Mouse (Mus musculus): Measurements from ENCODE around the gene Ppp1r1b.
"Not testable (repeated sequence)": the region's sequence is repeated elsewhere in the genome, so short reads cannot be mapped to it uniquely, and the experiment has no call there.

The Ppp1r1b gene

DNA sequence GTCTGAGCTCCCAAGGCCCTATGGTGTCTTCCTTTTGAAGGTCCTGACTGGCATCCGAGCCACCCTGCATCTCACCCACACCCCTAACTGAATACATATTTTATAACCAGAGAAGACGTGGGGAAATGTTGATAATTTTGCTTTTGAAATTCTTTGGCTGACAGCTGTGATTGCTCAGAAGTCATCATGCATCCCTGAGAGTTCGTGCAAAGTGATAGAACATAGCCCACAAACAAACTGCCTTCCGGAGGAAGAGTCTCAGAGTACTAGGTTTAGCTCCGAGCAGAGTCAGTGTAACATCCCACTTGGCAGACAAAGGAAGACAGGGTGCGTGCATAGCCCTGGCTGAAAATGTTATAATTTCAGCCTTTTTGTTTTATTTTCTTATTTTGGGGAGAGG is 25.0 kb downstream of the Ppp1r1b start:
- no peak for DNase-seq

DNA sequence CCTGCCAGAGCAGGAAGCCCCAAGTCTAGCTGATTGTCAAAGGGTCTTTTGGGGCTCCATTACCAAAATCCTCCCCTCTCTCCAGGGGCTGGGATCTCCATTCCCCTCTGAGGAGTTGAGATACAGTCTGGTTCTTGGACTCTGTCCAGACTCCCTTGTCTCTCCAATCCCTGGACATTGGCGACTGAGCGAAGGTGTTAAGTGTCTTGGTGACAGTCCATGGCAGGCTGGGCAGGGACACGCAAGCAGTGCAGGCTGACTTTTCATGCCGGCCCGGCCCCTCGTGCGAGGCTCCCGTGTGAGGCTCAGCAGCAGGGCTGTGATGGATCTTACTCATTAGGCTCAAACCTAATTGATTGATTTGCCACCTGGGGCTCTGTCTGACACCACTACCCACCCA is 26.1 kb downstream of the Ppp1r1b start:
- DNase-seq: no peak

DNA sequence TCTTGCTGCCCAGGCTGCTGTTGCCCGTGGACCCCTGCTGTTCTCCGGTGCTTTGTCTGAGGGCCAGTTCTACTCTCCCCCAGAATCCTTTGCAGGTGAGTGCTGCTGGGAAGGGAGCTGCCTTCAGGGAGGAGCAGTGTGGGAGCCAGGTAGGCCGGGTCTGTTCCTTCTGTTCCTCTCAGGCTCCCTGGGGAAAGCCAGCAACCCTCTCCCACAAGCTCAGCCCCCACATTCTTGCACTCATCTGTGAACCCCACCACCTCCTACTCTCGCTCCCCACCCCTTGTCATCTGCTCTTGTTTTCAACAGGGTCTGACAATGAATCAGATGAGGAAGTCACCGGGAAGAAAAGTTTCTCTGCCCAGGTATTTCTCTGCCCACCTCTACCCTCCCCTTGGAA is 28.6 kb downstream of the Ppp1r1b start:
- DNase-seq: no peak

- no peak for DNase-seq
These were observed 29.6 kb downstream of the Ppp1r1b start for GRCm38 (mm10) chr11:98377787-98378186.

DNA sequence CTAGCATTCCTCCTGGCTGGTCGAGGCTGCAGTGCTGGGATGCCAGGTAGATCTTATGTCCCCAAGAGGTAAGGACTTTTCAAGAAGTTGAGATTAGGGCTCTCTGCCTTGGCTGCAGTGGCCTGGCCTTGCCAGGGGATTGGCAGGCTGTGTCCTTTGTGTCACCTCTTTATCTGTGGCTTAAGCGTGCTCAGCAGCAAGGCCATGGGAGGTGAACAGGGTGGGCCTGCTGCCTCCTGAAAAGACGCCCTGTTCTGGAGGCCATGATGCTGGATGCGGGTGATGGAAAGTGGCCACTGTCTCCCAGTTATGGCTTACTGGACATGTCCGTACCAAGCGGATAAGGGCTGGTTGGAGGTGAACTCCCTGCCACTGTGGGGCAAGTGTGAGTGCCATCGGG is 31.2 kb downstream of the Ppp1r1b start:
- no peak for DNase-seq

DNA sequence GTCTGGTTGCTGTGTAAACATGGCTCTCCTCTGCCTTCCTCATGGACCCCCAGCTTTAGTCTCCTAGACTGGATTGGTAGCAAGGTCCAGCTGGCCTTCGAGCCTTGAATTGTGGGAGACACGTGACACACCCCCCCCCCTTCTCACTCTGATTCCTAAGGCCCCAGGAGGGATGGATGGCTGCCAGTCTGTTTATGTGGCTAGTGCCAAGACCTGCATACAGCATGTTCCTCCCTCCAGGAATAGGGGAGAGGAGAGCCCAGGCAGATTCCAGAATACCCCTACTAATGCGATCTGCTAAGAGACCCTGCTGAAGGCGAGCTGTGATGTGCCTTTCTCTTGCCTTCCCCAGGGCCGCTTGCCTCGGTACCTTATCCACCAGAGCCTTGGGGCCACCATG is 31.9 kb downstream of the Ppp1r1b start:
- DNase-seq: peak; percentile 69

DNA sequence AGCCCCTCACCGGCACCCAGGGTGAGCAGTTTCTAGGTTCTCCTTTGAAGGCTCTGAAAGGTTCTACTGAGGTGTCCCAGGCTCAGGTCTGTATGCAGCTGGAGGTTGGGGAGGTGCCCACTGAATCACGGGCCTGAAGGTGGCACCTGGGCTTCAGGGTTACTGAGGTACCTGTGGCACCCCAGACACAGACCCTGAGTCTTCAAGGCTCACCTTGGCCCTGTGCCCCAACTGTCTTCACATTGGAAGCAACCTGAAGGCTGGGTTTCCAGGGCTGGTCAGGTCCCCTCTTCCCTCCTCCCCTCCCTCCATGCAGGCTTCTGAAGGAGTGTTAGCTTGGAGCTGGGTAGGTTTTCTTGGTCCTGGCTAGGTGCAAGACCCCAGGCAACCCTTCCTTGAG is 33.4 kb downstream of the Ppp1r1b start:
- no peak for DNase-seq

DNA sequence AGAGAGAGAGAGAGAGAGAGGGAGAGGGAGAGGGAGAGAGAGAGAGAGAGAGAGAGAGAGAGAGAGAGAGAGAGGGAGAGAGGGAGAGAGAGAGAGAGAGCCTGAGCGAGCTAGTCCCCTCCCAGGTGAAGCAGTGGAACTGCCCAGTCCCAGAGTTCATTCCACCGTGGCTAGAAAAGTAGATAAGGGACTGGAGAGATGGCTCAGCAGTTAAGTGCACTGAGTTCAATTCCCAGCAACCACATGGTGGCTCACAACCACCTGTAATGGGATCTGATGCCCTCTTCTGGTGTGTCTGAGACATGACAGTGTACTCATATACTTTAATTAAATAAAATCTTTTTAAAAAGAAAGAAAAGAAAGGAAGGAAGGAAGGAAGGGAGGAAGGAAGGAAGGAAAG is 34.2 kb downstream of the Ppp1r1b start:
- DNase-seq: not testable (repeated sequence)

GRCm38 (mm10) chr11:98383261-98384030 is 35.2 kb downstream of the Ppp1r1b start, which contains the start of gene Tcap:
Tcap (plus strand) TSS chr11:98383811.
- peak; percentile 69 for DNase-seq

- DNase-seq: no peak
These were observed 36.0 kb downstream of the Ppp1r1b start for GRCm38 (mm10) chr11:98384216-98384615.

DNA sequence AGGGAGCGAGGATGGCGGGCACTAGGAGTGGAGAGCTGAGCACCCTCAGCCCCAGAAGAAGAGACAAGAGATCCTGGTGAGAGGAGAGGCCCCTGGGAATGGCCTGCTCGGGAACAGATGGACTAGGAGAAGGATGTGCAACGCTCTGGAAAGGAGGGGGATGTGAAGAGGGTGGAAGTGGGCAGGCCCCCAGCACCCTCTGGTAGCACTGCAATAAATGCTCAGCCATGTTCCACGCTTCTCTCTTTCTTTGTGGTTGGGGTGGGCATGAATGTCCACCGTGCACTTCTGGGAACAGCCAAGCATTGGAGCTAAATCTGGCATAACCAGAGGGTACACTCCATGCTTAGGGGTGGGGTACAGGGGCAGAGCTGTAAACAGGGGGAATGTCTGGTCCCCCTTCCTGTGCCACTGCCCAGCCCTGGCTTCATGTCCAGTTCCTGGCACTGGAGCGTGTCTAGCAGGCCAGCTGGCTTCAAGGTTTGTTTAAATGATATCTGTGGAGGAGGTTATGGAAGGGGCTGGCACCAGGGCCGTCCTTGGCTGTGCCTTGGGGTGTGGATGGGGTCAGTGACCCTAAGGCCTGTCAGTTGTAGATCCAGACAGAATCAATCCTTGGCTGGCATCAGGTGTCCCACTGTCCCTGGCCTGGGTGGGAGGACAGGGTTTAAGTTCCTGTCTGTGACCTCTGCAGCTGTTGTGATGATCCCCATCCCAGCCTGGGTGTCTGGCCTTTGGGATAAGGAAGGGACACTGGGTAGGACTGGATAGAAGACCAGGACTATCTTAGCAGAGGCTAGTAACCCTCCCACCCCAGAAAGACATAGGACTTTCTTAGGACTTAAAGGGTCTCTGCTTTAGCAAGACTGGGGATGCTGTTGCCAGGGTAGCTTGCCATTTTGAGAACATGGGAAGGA is 36.8 kb downstream of the Ppp1r1b start:
- DNase-seq: no peak

DNA sequence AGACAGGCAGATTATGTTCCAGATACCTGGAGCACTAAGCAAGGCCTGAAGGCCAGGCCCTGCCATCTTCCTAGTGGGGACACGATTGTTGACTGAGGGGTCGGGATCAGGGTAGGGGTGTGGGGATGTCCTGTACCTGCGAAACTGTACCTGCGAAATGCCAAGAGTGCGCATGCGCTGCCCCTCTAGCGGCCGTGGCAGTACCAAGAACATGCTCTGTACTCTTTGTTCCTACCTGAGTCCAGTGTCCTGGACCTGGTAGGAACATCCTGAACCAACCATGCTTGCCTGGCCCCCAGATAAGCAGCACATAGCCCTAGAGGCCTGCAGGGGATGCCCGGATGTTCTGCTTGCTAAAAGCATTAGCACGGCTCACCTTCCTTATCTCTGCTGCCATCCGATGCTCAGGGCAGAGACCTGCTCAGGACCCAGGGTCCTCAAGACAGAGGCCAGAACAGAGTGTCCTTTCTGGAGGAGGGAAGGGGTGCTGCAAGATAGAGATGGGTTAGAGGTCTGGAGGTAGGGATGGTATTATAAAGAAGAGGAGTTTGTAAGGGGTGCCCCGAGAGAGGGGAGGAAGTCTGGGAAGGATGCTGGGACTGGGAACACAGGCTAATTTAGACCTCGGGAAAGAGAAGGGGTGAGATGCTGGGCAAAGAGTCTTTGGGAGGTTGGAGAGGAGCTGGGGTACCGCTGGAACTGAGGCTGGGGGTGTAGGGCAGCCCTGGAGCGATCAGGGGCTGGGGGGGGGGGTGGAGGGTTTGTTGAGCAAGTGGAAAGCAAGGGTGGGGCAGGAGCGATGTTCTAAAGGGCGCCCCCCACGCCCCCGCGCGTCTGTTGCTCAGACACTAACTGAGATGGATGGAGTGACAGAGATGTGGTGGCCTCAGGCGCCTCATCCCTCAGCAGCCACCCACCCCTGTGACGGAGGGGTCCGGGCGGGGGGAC is 37.7 kb downstream of the Ppp1r1b start, which contains the start of gene Pnmt:
Gene Pnmt, plus strand, starts transcription at position 813 of the 948 bp plus-strand sequence.
- DNase-seq: no peak

DNA sequence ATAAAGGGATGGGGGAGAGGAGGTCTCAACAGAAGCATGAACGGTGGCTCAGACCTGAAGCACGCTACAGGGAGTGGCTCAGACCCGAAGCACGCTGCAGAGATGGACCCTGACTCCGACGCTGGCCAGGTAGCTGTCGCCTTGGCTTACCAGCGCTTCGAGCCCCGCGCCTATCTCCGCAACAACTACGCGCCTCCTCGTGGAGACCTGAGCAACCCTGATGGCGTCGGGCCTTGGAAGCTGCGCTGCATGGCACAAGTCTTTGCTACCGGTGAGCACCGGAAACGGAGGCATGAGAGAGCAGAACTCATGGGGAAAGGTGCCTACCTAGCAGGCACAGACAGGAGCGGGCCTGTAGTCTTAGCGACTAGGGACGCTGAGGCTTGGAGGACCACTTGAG is 38.4 kb downstream of the Ppp1r1b start:
- DNase-seq: no peak

DNA sequence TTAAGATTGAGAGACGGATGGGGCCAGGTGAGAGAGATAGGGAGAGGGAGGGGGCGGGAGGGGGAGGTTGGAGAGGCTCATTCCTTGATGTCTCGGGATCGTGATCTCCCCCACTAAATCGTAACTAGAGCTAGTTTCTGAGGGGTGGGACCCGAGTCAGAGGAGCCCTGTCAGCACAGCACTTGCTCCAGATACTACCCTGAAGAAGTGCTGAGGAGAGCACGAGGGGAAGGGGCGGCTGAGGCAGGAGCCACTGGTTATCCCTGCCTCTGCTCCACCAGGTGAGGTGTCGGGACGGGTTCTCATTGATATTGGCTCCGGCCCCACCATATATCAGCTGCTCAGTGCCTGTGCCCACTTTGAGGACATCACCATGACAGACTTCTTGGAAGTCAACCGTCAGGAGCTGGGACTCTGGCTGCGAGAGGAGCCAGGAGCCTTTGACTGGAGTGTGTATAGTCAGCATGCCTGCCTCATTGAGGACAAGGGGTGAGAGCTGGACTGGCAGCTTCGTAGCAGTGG is 38.9 kb downstream of the Ppp1r1b start:
- no peak for DNase-seq

DNA sequence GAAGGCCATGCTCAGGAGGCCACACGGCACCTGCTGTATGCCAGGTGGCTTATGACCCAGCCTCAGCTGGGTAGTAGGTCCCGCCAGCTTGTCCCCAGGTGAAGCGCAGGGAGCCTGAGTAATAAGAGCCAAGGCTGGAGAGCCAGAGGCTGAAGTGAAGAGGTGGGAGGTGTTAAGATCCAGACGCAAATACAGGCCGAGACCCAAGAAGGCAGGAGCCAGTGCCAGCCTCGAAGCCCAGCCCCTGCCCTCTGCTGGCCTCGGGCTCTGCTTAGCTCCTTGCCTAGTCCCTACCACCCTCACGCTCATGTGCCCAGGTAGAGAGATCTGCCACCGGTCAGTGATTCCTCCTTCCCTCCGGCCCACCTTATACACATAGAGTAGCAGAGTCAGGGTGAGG is 40.1 kb downstream of the Ppp1r1b start:
- no peak for DNase-seq

DNA sequence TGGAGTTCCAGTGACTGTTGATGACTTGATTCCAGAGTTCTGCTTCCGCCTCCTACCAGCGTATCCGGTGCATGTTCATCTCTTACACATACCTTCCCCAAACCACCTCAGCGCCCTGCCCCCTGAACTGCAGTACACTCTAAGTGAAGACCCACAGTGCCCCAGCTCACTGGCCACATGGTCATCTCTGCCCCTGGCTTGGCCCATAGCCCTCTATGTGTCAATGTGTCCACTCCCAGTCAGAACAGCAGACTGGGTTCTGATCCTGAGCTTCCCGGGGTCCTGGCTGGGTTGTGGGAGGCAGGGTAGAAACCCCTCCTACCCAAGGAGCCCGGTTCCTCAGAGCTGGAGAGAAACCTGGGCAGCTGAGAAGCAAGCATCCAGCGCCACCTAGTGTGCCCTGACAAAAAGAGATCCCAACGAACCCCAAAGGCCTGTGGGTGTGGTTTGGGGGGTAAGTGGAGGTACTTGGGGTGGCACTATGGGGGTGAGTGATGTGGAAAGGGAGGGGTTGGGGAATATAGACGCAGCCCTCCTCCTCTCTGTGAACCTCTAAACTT is 41.1 kb downstream of the Ppp1r1b start:
- peak; percentile 67 for DNase-seq

- DNase-seq: no peak
These were observed 41.9 kb downstream of the Ppp1r1b start for GRCm38 (mm10) chr11:98390141-98390540.

DNA sequence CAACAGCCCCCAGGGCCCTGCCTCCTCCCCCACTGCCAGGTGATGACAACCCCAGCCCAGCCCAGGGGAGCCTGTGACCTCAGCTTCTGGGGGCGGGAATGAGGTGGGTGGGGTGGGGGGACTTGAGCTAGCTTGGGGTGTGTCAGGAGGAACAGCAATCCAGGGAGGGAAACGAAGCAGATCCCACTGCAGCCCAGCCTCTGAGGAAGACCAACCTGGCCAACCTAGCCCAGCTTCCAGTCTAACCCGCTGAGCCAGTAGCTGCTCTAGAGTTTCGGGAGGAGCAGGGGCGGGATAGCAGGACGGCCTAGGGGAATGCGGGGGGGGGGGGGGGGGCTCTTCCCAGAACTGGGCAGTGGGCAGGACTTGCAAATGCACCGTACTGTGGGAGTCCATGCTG is 43.8 kb downstream of the Ppp1r1b start:
- DNase-seq: no peak

DNA sequence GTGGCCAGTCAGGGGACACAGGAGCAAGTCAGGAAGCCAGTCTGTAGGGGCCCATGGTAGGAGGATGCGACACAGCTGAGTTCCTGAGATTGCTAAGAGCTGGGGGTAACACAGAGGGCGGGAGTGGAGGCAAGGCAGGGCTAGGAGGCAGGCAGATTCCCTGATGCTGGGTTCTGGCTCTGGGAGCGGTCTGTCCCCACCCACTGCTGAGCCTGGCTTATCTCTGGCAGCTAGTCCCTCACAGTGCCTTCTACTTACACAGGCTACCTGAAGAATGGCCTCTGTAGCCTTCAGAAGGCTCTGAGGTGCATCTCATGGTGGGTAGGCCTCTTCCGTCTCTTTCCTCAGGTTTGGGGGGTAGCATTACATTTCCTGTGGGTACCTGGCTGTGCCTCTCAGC is 44.4 kb downstream of the Ppp1r1b start:
- no peak for DNase-seq

DNA sequence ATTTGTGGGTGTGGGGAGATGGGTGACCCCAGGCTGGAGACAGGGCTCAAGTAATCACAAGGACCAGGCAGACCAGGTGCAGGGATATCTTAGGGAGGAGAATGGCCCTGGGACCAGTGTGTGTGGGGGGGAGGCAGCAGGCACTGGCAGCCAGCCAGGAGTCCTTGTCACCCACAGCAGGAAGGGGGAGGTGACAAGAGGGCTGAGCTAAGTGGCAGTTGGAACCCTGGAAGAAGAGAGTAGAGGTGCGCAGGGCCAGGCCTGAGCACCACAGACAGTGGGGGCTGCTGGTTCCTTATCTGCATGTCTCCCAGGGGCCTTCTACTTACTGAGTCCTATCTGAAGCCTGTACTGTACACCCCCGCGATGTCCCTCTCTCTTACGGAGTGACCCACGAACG is 45.1 kb downstream of the Ppp1r1b start:
- no peak for DNase-seq

GRCm38 (mm10) chr11:98394301-98394700 is 46.1 kb downstream of the Ppp1r1b start:
- no peak for DNase-seq

GRCm38 (mm10) chr11:98395041-98395440 is 46.8 kb downstream of the Ppp1r1b start:
- no peak for DNase-seq
